Mouse (Mus musculus) myocyte (in vitro differentiated cells): ENCODE data around the gene Wasf3. TPM values are rescaled to one million over a fixed set of nuclear protein-coding genes. Genes with fewer than 3 reads are reported as not detected.

ENCODE experiments used
- H3K27me3 ChIP-seq: one replicate; pipeline ENCODE4 v1.6.1; 2011; ENCODE audit not compliant: control insufficient read depth, insufficient read depth, insufficient read length
- H3K36me3 ChIP-seq: one replicate; pipeline ENCODE4 v1.6.1; 2011; ENCODE audit not compliant: control insufficient read depth, insufficient read depth
- H3K4me2 ChIP-seq: one replicate; pipeline ENCODE4 v1.6.1; 2011; ENCODE audit warnings: low read depth, control low read depth
- H3K4me3 ChIP-seq: one replicate; pipeline ENCODE4 v1.5.1; 2011; ENCODE audit warnings: mild to moderate bottlenecking, control low read depth, moderate library complexity
- H3K79me2 ChIP-seq: one replicate; pipeline ENCODE4 v1.6.1; 2011; ENCODE audit not compliant: control insufficient read depth, insufficient read depth
- H3ac ChIP-seq: one replicate; pipeline ENCODE4 v1.6.1; 2011; ENCODE audit not compliant: control insufficient read depth, insufficient read length
- CEBPB ChIP-seq: IDR thresholded peaks from 2 replicates; pipeline ENCODE4 v1.6.1; 2011; ENCODE audit warnings: mild to moderate bottlenecking, moderate library complexity; ENCODE audit not compliant: poor library complexity, insufficient read depth, severe bottlenecking
- E2F4 ChIP-seq: IDR thresholded peaks from one replicate; pipeline ENCODE4 v1.6.1; 2011; ENCODE audit warnings: mild to moderate bottlenecking, control low read depth, moderate library complexity; ENCODE audit not compliant: insufficient read depth
- MAX ChIP-seq: IDR thresholded peaks from one replicate; pipeline ENCODE4 v1.6.1; 2011; ENCODE audit warnings: low read depth, mild to moderate bottlenecking, control low read depth
- MYOD1 ChIP-seq, 3 experiments: IDR thresholded peaks; one replicate each; pipeline ENCODE4 v1.6.1; 2011; ENCODE audit warnings: control low read depth in 2 of 3, low read depth in 2 of 3, mild to moderate bottlenecking in 2 of 3, moderate library complexity in 1 of 3; ENCODE audit not compliant: insufficient read length in 2 of 3, control insufficient read depth in 1 of 3
- MYOG ChIP-seq, 3 experiments: IDR thresholded peaks; one replicate each; pipeline ENCODE4 v1.6.1; 2011; ENCODE audit warnings: control low read depth in 2 of 3, low read depth in 2 of 3, mild to moderate bottlenecking in 2 of 3; ENCODE audit not compliant: insufficient read length in 2 of 3, control insufficient read depth in 1 of 3, insufficient read depth in 1 of 3
- POLR2A ChIP-seq: IDR thresholded peaks from one replicate; pipeline ENCODE4 v1.6.1; 2011; ENCODE audit warnings: low read depth, mild to moderate bottlenecking, control low read depth, moderate library complexity; ENCODE audit not compliant: insufficient read length
- POLR2AphosphoS2 ChIP-seq: IDR thresholded peaks from one replicate; pipeline ENCODE4 v1.6.1; 2011; ENCODE audit warnings: low read depth, control low read depth; ENCODE audit not compliant: insufficient read length
- REST ChIP-seq: IDR thresholded peaks from one replicate; pipeline ENCODE4 v1.6.1; 2011; ENCODE audit warnings: mild to moderate bottlenecking, control low read depth, moderate library complexity; ENCODE audit not compliant: insufficient read depth, insufficient read length
- SRF ChIP-seq: IDR thresholded peaks from one replicate; pipeline ENCODE4 v1.6.1; 2011; ENCODE audit warnings: low read depth; ENCODE audit not compliant: control insufficient read depth, insufficient read length
- TCF12 ChIP-seq: IDR thresholded peaks from one replicate; pipeline ENCODE4 v1.6.1; 2011; ENCODE audit warnings: mild to moderate bottlenecking, control low read depth; ENCODE audit not compliant: poor library complexity, insufficient read depth, severe bottlenecking
- TCF3 ChIP-seq: IDR thresholded peaks from one replicate; pipeline ENCODE4 v1.6.1; 2011; ENCODE audit warnings: low read depth, control low read depth; ENCODE audit not compliant: insufficient read length
- USF1 ChIP-seq: IDR thresholded peaks from one replicate; pipeline ENCODE4 v1.6.1; 2011; ENCODE audit warnings: low read depth, mild to moderate bottlenecking, control low read depth, moderate library complexity
- polyA plus RNA-seq: library from polyadenylated mRNA; unstranded; fragments of >200 nt; fragmentation: generic; extraction: Trizol; gene quantifications from one replicate; pipeline ENCODE4 v1.2.1, GENCODE M21; 2012; ENCODE audit warnings: missing spikeins

The Wasf3 gene
- polyA plus RNA-seq: not detected

DNA sequence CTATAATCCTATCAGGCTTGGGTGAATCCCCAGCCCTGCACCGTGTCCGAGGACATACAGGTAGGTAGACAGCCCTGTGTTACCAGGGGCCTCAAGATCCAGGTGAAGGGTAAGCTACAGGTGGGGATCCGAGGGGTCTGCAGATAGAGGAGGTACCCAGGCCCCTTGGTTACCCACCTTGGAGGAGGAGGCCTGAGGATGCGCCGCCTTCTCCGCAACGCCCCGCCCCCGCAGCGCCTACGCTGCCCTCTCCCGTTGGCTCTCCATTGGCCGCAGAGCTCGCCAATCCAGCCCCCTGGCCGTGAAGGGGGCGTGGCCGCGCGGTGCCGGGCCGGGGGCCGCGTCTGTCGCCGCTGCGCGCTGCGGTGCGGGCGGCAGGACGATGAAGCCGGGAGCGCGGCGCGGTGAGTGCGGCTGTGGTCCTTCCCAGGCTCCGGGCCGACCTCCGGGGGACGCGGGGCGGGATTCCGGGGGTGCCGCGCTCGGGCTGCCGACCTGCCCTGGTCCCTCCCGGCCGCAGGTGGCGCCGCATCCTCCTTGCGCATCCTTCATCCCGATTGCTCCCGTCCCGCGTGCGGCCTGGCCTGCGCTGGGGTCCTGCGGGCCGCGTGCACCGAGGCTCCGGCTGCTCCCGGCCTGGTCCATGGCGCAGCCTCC is at the start of gene Wasf3:
TSS of gene Wasf3 (plus strand) at position 51 of the 657 bp plus-strand sequence.
- H3K4me3 ChIP-seq: no peak within 1 kb of the TSS
- no peaks in the 10 kb centered on the region for H3K27me3 ChIP-seq
- no peaks in the 10 kb centered on the region for H3K79me2 ChIP-seq
- no peak within 1 kb of the TSS for H3K4me2 ChIP-seq
- H3ac ChIP-seq: no peak within 1 kb of the TSS
- TF ChIP-seq TCF12 (no peak), E2F4 (no peak), MYOD1 (IDR thresholded peaks at IDR 0.05; ENCODE audit: control insufficient read depth in 1 of 3, insufficient read length in 2 of 3, low read depth in 2 of 3) (no peak), SRF (no peak), MAX (no peak), REST (no peak), USF1 (no peak), POLR2A (no peak), CEBPB (no peak), MYOG (IDR thresholded peaks at IDR 0.05; ENCODE audit: control insufficient read depth in 1 of 3, insufficient read depth in 1 of 3, insufficient read length in 2 of 3, low read depth in 2 of 3) (no peak), TCF3 (no peak)
- H3K36me3 ChIP-seq: no peaks in the 10 kb centered on the region

DNA sequence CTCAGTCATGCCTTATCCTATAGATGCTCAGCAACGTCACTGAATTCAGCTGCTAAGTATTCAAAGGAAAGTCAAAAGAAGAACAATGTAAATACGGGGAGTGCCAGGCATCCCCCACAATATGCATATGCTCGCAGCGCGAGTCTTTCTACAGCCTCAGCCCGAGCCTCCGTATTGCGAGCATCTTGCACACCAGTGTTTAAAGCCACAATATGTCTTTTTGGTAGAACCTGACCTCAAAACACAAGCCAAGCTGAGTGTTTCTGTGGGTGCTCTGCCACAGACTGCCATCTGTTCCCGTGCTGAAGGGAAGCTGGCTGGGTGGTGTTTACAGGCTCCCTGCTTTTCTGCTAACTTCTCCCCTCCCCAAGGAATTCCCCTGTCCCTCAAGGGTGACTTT is 46.7 kb upstream of the Wasf3 start:
- Histone ChIP-seq H3K27me3 (no peaks in the 10 kb centered on the region), H3K4me3 (no peak overlapping the region), H3K36me3 (no peaks in the 10 kb centered on the region), H3K79me2 (no peaks in the 10 kb centered on the region), H3K4me2 (no peak overlapping the region), H3ac (no peak overlapping the region)
- TF ChIP-seq MYOG (IDR thresholded peaks at IDR 0.05; ENCODE audit: control insufficient read depth in 1 of 3, insufficient read depth in 1 of 3, insufficient read length in 2 of 3, low read depth in 2 of 3): no peak

DNA sequence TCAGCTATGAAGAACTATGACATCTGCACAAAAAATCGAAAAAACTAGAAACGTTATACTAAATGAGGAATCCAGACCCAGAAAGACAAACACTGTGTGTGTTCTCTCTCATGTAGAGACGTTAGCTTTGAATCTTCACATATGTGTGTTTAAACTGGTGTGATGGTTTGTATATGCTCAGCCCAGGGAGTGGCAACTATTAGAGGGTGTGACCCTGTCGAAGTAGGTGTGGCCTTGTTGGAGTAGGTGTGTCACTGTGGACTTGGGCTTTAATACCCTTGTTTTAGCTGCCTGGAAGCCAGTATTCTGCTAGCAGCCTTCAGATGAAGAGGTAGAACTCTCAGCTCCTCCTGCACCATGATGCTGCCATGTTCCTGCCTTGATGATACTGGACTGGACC is 44.7 kb upstream of the Wasf3 start:
- TF ChIP-seq POLR2AphosphoS2 (no peak), REST (no peak), MYOD1 (IDR thresholded peaks at IDR 0.05; ENCODE audit: control insufficient read depth in 1 of 3, insufficient read length in 2 of 3, low read depth in 2 of 3) (no peak), MAX (no peak), USF1 (no peak), TCF12 (no peak), E2F4 (no peak), CEBPB (no peak), POLR2A (no peak), TCF3 (no peak), MYOG (IDR thresholded peaks at IDR 0.05; ENCODE audit: control insufficient read depth in 1 of 3, insufficient read depth in 1 of 3, insufficient read length in 2 of 3, low read depth in 2 of 3) (no peak), SRF (no peak)

DNA sequence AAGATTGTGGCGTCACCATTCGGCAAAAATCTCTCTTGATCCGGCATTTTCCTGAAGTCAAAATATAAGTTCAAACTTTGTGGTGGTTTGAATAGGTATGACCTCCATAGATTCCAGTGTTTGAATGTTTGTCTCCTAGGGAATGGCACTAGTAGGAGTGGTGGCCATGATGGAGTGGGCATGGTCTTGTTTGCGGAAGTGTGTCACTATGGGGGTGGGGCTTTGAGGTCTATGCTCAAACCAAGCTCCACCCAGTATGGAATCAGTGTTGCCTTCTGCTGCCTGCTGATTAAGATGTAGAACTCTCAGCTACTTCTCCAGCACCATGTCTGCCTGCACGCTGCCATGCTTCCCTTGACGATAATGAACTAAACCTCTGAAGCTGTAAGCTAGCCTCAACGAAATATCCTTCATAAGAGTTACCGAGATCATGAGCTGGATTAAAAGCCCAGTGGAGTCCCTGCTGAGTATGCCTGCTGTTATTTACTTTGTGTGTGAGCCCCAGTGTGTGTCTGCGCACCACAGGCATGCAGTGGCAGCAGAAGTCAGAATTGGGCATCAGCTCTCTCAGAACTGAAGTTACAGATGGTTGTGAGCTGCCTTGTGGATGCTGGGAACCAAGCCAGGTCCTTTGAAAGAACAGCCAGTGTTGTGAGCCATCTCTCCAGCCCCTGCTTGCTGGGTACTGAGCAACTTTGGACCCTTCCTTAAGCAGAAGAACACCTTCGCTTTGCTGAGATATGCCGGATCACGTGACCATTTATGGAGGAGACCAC is 39.7 kb upstream of the Wasf3 start:
- Histone ChIP-seq H3K4me3 (no peak overlapping the region), H3K4me2 (no peak overlapping the region), H3K79me2 (no peaks in the 10 kb centered on the region), H3K27me3 (no peaks in the 10 kb centered on the region), H3K36me3 (no peaks in the 10 kb centered on the region), H3ac (no peak overlapping the region)
- no peak for TF ChIP-seq POLR2AphosphoS2
- no peak for TF ChIP-seq REST
- no peak for TF ChIP-seq MYOD1 (IDR thresholded peaks at IDR 0.05; ENCODE audit: control insufficient read depth in 1 of 3, insufficient read length in 2 of 3, low read depth in 2 of 3)
- TF ChIP-seq TCF3: no peak
- no peak for TF ChIP-seq E2F4
- no peak for TF ChIP-seq USF1
- TF ChIP-seq MYOG (IDR thresholded peaks at IDR 0.05; ENCODE audit: control insufficient read depth in 1 of 3, insufficient read depth in 1 of 3, insufficient read length in 2 of 3, low read depth in 2 of 3): no peak
- no peak for TF ChIP-seq POLR2A
- TF ChIP-seq TCF12: no peak
- TF ChIP-seq CEBPB: no peak
- no peak for TF ChIP-seq SRF
- no peak for TF ChIP-seq MAX

More for the DNA sequence above, 44.7 kb upstream of the Wasf3 start:
- no peak overlapping the region for H3K4me2 ChIP-seq
- H3K27me3 ChIP-seq: no peaks in the 10 kb centered on the region
- no peak overlapping the region for H3ac ChIP-seq
- no peaks in the 10 kb centered on the region for H3K79me2 ChIP-seq
- no peak overlapping the region for H3K4me3 ChIP-seq
- H3K36me3 ChIP-seq: no peaks in the 10 kb centered on the region

DNA sequence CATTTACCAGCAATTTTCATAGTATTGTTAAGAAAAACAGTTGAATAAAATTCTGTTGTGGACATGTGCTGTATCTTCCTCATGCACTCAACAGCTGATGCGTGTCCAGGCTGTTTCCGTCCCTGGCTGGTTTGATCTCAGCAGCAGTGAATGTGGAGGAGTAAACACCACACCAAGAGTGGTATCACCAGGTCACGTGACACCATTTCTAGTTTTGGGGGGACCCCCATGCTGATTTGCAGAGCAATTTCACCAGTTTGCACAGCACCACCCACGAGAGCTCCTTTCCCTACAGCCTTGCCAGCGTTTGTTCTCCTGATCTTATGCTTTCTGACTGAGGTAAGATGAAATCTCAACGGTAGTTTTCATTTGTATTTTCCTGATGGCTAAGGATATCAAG is 37.7 kb upstream of the Wasf3 start:
- H3K4me2 ChIP-seq: no peak overlapping the region
- H3K79me2 ChIP-seq: no peaks in the 10 kb centered on the region
- no peaks in the 10 kb centered on the region for H3K36me3 ChIP-seq
- TF ChIP-seq MYOG (IDR thresholded peaks at IDR 0.05; ENCODE audit: control insufficient read depth in 1 of 3, insufficient read depth in 1 of 3, insufficient read length in 2 of 3, low read depth in 2 of 3) (no peak), MYOD1 (IDR thresholded peaks at IDR 0.05; ENCODE audit: control insufficient read depth in 1 of 3, insufficient read length in 2 of 3, low read depth in 2 of 3) (no peak), E2F4 (no peak), USF1 (no peak)
- H3K27me3 ChIP-seq: no peaks in the 10 kb centered on the region
- no peak overlapping the region for H3K4me3 ChIP-seq
- H3ac ChIP-seq: no peak overlapping the region
